Mouse (Mus musculus) neural tube, embryonic 11.5 days (tissue): ENCODE results near the gene 9030025P20Rik. TPM values are rescaled to one million over a fixed set of nuclear protein-coding genes. Genes with fewer than 3 reads are reported as not detected.
"Not testable (repeated sequence)": the region's sequence is repeated elsewhere in the genome, so short reads cannot be mapped to it uniquely, and the experiment has no call there.

Experiments used
- ATAC-seq: fragments of 200-750 bp; cut with Nextera tagmentation; 2 replicates; pipeline ENCODE4 v1.8.0; 2017; ENCODE audit warnings: moderate number of reproducible peaks, mild to moderate bottlenecking, moderate TSS enrichment, moderate library complexity; ENCODE audit not compliant: insufficient read depth, low FRiP score, low TSS enrichment
- DNase-seq: peaks from one replicate; pipeline ENCODE4 v3.0.0-alpha.2; 2015; ENCODE audit warnings: low spot score
- H3K27ac ChIP-seq: fragments of 300-500 bp; sonication (generic); 2 replicates; pipeline ENCODE4 v1.5.1; 2014; ENCODE audit warnings: low read depth, mild to moderate bottlenecking, low read length
- H3K27me3 ChIP-seq: fragments of 300-500 bp; sonication (generic); 2 replicates; pipeline ENCODE4 v1.6.1; 2014; ENCODE audit warnings: mild to moderate bottlenecking, low read length, mixed read lengths; ENCODE audit not compliant: control insufficient read depth, insufficient read depth
- H3K36me3 ChIP-seq: fragments of 300-500 bp; sonication (generic); 2 replicates; pipeline ENCODE4 v1.6.1; 2014; ENCODE audit warnings: mild to moderate bottlenecking, low read length, moderate library complexity, mixed read lengths; ENCODE audit not compliant: control insufficient read depth, insufficient read depth
- H3K4me1 ChIP-seq: fragments of 300-500 bp; sonication (generic); 2 replicates; pipeline ENCODE4 v1.6.1; 2014; ENCODE audit warnings: low read length, mixed read lengths; ENCODE audit not compliant: control insufficient read depth, insufficient read depth
- H3K4me2 ChIP-seq: fragments of 300-500 bp; sonication (generic); 2 replicates; pipeline ENCODE4 v1.6.1; 2014; ENCODE audit warnings: low read depth, mild to moderate bottlenecking, moderate library complexity
- H3K4me3 ChIP-seq: fragments of 300-500 bp; sonication (generic); 2 replicates; pipeline ENCODE4 v1.5.1; 2014; ENCODE audit warnings: low read depth, low read length
- H3K9ac ChIP-seq: fragments of 300-500 bp; sonication (generic); 2 replicates; pipeline ENCODE4 v1.6.1; 2014; ENCODE audit warnings: mild to moderate bottlenecking, low read length
- H3K9me3 ChIP-seq: fragments of 300-500 bp; sonication (generic); 2 replicates; pipeline ENCODE4 v1.6.1; 2016; ENCODE audit warnings: low read length; ENCODE audit not compliant: control insufficient read depth
- WGBS: fragments of 180-500 bp; shearing (Covaris S2); extraction: QIAGEN DNeasy Blood & Tissue Kit; methylation state at CpG from one replicate; pipeline ENCODE4 v1.1.7; 2014; 5-methylcytosine and 5-hydroxymethylcytosine counted together
- polyA plus RNA-seq: library from polyadenylated mRNA; unstranded; fragments of >200 nt; fragmentation: Nextera tagmentation; extraction: Ambion mirVana; gene quantifications from 2 replicates; pipeline ENCODE4 v1.2.1, GENCODE M21; 2014

The 9030025P20Rik gene
- polyA plus RNA-seq, 1 experiment from 2014 or later, result 6.6 TPM

DNA sequence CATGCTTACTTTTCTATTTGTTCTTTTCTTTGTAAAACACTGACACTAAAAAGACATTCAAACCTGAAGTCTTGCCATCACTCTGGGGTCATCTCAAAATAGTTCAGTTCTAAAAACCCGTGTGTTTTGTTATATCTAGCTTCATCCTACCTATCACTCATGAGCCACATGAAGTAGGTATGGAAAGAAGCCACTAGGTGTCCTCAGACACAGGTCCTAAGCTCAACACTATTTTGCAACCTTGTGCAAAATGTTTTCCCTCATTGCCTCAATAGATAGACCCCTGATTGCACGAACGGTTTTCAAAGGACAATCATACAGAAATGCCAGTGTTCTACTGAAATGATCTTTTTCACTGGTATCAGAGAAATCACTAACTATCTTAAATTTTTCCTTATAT is 30.8 kb downstream of the 9030025P20Rik start:
- peak; percentile 31; the same call in 1 of the 2 replicates for ATAC-seq
- not testable (repeated sequence) for H3K9ac ChIP-seq, H3K36me3 ChIP-seq, H3K27ac ChIP-seq, H3K4me1 ChIP-seq, H3K9me3 ChIP-seq, H3K27me3 ChIP-seq, DNase-seq, H3K4me2 ChIP-seq, H3K4me3 ChIP-seq
- WGBS, result no CpG with 5 or more reads among the region's 3 CpGs

DNA sequence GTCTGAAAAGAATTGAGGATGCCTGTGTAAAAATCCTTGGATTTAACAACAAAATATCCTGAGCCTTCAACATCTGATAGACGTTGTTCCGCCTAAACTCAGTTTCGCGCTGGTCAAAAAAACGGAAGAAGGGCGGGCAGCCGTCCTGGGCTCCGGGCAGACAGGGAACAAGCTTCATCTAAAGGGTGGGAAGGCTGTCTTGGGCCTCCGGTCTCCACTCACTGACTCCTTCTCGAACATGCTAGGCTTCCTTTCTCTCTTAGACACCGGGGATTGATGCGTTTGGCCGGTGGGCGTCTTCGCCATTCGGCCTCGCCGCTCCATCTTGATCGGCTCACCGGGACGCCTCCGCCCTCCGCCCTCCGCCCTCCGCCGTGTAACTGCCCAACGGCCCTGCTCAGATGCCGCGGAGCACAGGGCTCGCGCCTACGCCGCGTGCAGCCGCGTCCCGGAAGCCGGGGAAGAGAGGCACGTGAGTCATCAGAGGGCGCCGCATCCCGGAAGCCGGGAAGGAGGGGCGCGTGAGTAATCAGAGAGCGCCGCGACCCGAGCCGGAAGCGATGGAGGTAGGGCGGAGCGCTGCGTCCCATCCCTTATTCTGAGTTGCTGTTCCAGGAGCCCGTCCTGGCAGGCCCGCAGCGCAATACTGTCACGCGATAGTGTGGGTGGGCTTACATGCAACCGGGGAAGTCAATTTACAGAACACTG is 31.6 kb downstream of the 9030025P20Rik start, which contains the start of gene Gm3435:
Gene Gm3435 (plus strand): TSS at position 471 of the 708 bp plus-strand sequence.
- H3K4me2 ChIP-seq, H3K9me3 ChIP-seq, H3K27me3 ChIP-seq, H3K4me3 ChIP-seq, H3K27ac ChIP-seq, DNase-seq, H3K36me3 ChIP-seq, H3K4me1 ChIP-seq, H3K9ac ChIP-seq: not testable (repeated sequence)
- peak; percentile 97 for ATAC-seq
- no CpG with 5 or more reads among the region's 60 CpGs for WGBS

DNA sequence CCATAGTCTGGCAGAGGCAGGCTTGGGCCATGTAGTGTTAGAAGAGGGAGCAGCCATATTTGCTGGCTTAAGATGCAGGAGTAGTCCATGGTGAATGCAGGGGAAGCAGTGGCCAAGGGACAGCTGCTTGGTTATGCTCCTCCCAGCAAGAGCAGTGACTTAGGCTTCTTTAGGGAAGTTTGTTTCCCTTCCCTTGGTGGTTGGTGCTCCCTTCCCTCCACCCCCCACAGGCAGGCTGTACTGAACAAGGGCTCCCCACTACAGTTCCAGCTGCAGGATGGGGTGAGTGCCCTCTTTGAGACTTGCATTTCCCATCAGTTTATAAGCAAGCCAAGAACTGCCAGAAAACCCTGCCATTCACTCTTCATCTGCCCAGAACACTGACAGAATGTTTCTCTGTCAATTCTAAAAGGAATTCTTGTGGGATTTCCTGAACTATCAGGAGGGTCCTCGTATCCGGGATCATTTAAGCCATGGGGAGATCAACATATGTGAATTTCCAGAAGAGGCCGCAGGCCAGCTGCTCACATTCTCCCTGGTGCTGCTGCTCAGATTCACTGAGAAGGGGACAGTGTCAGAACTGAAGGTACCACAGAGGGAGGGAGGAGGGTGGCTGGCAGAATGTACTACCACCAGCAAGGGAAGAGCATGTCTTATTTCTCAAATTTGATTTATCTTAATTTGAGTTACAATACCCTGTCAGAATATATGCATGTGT is 43.4 kb downstream of the 9030025P20Rik start:
- ATAC-seq, result not testable (repeated sequence)

DNA sequence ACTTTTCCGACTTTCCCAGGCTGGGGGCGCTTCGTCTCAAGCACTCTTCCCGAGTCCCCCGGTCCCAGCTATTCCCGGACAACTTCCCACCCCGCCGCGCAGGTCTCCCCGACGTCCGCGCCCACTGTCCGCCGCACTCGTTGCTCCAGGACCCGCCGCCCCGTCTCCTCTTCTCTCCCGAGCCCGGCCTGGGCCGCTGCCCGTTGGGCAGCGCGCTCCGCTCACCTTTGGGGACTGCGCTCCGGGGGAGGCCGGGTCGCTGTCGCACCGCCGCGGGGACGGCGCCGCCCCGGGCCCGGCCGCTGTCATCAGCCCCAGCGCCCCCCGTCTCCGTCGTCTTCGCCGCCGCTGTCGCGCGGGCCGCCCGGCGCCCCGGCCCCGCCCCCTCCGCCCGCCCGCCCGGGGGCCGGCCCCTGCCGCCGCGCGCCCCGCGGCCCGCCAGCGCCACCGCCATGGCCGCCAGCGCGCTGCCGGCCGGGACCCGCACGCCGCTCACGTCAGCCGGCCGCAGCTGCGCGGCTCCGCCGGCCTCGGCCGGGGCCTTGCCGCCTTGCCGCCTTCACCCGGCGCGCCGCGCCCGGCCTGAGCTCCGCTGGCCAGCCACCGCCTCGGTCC is 45.7 kb downstream of the 9030025P20Rik start:
- DNase-seq, H3K27ac ChIP-seq, H3K9ac ChIP-seq, H3K4me2 ChIP-seq, H3K36me3 ChIP-seq, H3K4me3 ChIP-seq, H3K9me3 ChIP-seq, H3K27me3 ChIP-seq, H3K4me1 ChIP-seq: not testable (repeated sequence)
- WGBS, result no CpG with 5 or more reads among the region's 97 CpGs
- ATAC-seq, result peak; percentile 80

More for the DNA sequence above, 43.4 kb downstream of the 9030025P20Rik start:
- not testable (repeated sequence) for DNase-seq, H3K27me3 ChIP-seq, H3K4me3 ChIP-seq, H3K4me2 ChIP-seq, H3K4me1 ChIP-seq, H3K27ac ChIP-seq, H3K36me3 ChIP-seq, H3K9me3 ChIP-seq, H3K9ac ChIP-seq
- WGBS, result 78% methylated on average over 3 of the region's 3 CpGs

DNA sequence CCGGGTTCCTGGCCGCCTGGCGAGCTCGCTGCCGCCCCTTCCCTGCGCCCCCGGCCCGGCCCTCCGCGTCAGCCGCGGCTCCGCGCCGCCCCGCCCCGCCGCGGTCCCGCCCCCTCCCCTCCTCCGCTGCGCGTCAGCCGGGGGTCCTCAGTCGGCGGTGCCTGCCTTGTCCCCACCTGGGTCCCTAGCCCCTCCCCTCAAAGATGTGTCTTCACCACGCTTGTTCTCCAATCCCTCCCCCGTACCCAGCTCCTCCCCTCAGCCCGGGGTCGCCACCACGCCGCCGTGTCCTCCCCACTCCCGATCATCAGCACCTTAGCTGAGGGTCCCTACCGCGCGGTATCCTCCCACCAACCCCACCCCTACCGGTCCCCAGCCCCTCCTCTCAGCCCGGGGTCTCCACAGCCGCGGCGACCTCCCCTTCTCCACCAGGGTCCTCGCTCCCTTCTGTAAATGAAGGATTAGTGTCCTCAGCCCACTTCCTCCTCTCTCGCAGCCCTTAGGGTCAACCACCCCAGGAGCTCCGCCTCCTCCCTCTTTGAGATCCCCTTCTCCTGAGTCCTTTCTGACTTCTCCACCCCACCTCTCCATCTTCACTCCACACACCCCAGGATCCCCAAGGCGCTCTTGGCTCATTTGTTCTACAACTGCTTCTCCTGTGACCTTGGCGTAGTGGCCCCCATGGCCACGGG is 46.4 kb downstream of the 9030025P20Rik start:
- not testable (repeated sequence) for H3K27me3 ChIP-seq, H3K9ac ChIP-seq, H3K4me2 ChIP-seq, DNase-seq, H3K4me1 ChIP-seq, H3K27ac ChIP-seq, H3K9me3 ChIP-seq, H3K36me3 ChIP-seq, H3K4me3 ChIP-seq
- ATAC-seq, result peak; percentile 91
- no CpG with 5 or more reads among the region's 48 CpGs for WGBS

DNA sequence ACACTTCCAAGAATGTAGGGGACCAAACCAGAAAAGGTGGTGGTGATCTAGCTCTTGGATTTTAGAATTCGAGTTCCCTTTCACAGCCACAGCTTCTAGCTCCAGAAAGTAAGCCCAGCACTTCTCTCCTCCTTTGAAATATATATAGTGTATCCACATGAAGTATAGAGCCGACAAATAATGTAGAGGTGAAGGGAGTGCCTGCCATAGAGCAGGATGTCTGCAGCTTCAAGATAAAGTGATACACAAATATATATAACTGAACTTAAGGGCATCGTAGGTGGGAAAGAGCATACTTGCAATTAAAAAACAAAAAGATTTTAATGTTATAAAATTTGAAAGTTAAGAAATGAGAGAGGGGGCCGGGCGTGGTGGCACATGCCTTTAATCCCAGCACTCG is 47.2 kb downstream of the 9030025P20Rik start:
- ATAC-seq, H3K4me2 ChIP-seq, H3K4me3 ChIP-seq, H3K9ac ChIP-seq, H3K27ac ChIP-seq, H3K27me3 ChIP-seq, DNase-seq, H3K4me1 ChIP-seq, H3K36me3 ChIP-seq, H3K9me3 ChIP-seq: not testable (repeated sequence)
- no CpG with 5 or more reads among the region's 6 CpGs for WGBS

DNA sequence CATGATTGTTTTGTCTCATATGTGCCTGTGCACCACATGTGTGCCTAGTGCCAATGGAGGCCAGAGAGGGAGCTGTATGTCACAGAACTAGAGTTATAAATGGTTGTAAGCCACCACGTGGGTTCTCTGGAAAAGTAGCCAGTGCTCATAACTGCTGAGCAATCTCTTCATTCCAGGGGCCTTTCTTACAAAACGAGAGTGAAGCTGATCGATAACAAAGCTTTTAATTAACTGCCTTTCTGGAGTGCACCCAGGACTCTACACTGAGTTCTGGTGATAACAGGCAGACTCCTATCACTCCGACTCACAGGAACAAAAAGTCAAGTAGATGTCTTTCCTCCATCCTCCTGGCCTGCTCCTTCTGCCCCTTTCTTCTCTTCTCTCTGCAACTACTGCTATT is 53.1 kb downstream of the 9030025P20Rik start:
- not testable (repeated sequence) for H3K27me3 ChIP-seq, H3K9me3 ChIP-seq, H3K9ac ChIP-seq, H3K36me3 ChIP-seq, DNase-seq, ATAC-seq, H3K4me2 ChIP-seq, H3K4me3 ChIP-seq, H3K27ac ChIP-seq, H3K4me1 ChIP-seq
- WGBS, result no CpG with 5 or more reads among the region's 4 CpGs

DNA sequence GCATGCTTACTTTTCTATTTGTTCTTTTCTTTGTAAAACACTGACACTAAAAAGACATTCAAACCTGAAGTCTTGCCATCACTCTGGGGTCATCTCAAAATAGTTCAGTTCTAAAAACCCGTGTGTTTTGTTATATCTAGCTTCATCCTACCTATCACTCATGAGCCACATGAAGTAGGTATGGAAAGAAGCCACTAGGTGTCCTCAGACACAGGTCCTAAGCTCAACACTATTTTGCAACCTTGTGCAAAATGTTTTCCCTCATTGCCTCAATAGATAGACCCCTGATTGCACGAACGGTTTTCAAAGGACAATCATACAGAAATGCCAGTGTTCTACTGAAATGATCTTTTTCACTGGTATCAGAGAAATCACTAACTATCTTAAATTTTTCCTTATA is 62.2 kb downstream of the 9030025P20Rik start:
- not testable (repeated sequence) for DNase-seq, ATAC-seq, H3K4me1 ChIP-seq, H3K9me3 ChIP-seq, H3K27ac ChIP-seq, H3K4me2 ChIP-seq, H3K9ac ChIP-seq, H3K4me3 ChIP-seq, H3K36me3 ChIP-seq, H3K27me3 ChIP-seq
- no CpG with 5 or more reads among the region's 3 CpGs for WGBS
